Mouse (Mus musculus): ENCODE data around the gene Pabpc4. TPM values are rescaled to one million over a fixed set of nuclear protein-coding genes. Genes with fewer than 3 reads are reported as not detected.

Gene Pabpc4
- polyA plus RNA-seq, 1 experiment from 2014 or later, result 56.2 TPM

DNA sequence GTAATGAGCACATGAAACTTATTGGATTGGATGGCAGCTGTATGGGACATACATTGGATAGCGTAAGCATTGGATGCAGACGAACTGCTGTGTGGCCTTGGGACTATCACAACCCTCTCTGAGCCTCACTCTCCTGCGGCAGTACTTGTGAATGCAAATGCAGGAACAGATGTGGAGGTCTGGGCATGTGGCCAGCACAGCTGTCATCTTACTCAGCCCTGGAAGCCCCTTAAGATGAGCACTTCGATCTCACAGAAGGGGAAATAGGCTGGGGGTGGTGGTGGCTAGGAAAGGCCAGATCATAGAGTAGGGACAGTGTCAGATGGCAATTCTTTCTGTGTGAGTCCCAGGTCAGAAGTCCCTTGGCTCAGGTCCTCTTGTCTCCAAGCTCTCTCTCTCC is 75.5 kb downstream of the Pabpc4 start:
- H3K9me3 ChIP-seq (ENCODE audit: control insufficient read depth, low read depth, low read length), result no peaks in the 10 kb centered on the region
- WGBS, result 64% methylated on average over 4 of the region's 4 CpGs
- H3K36me3 ChIP-seq (ENCODE audit: control insufficient read depth, insufficient read depth, low read length), result no peaks in the 10 kb centered on the region
- no peak overlapping the region for H3K4me2 ChIP-seq (replicated peaks; ENCODE audit: low read depth, low read length)
- H3K4me3 ChIP-seq (ENCODE audit: low read depth, low read length), result no peak overlapping the region
- ATAC-seq (ENCODE audit: insufficient number of reproducible peaks, insufficient read depth, low FRiP score, low read depth), result no peak
- H3K27me3 ChIP-seq (ENCODE audit: control insufficient read depth, insufficient read depth, low read length), result peaks cover 24% of the 10 kb centered on the region
- H3K9ac ChIP-seq (replicated peaks; ENCODE audit: low read depth, low read length), result no peak overlapping the region
- no peaks in the 10 kb centered on the region for H3K4me1 ChIP-seq (ENCODE audit: control insufficient read depth, insufficient read depth, low read length)
- H3K27ac ChIP-seq (ENCODE audit: low read length), result no peak overlapping the region

DNA sequence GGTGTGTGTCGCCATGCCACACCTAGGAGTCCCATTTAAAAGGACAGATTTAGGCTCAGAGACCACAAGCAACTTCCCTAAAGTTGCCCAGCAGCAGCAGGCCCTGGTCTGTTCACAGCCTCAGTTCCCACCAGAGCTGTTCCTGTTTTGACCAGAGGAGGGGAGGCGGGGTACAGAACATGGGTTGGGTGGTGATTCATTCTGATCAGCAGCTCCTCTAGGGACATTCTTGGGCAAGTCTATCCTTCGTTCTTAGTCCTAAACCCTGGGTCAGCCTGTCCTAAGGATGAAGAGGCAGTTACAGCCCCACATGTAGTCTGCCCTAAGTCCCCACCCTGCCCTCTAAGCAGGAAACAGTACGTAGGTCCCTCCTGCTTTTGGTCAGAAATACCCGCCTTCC is 78.1 kb downstream of the Pabpc4 start:
- H3K9ac ChIP-seq (replicated peaks; ENCODE audit: low read depth, low read length), result no peak overlapping the region

DNA sequence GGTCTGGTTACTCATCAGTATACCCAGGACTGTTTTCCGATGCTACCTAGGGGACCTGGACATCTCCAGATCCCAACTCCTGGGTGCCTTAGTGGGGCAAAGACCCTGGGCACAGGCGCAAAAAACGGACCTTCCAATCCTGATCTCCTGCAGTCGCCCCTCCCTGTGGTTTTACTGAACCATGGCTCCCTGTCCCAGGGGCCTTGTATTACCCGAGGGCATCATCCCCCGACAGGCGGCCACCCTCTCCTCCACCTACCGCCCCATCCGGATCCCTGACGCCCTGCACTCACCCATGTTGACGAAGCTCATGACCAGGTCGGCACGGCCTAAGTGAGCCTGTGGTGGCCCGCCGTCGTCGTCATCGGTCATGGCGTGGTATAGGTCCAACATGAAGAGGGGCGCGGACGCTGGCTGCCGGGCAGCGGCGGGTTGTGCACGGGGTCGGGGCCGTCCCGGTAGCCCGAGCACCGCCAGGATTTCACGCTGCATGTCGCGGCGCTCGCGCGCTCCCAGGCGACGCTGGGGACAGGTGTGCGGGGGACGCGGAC is 80.0 kb downstream of the Pabpc4 start:
- no peak overlapping the region for H3K27ac ChIP-seq (ENCODE audit: low read length)
- H3K9ac ChIP-seq (replicated peaks; ENCODE audit: low read depth, low read length), result no peak overlapping the region
- peak overlapping the region; percentile 47 for H3K4me3 ChIP-seq (ENCODE audit: low read depth, low read length)
- ATAC-seq (ENCODE audit: insufficient number of reproducible peaks, insufficient read depth, low FRiP score, low read depth), result peak; percentile 24; the same call in 1 of the 2 replicates
- H3K4me1 ChIP-seq (ENCODE audit: control insufficient read depth, insufficient read depth, low read length), result no peaks in the 10 kb centered on the region; the same call in 1 of the 2 replicates
- WGBS, result 3% methylated on average over 43 of the region's 43 CpGs
- peaks cover 35% of the 10 kb centered on the region for H3K27me3 ChIP-seq (ENCODE audit: control insufficient read depth, insufficient read depth, low read length)
- no peaks in the 10 kb centered on the region for H3K36me3 ChIP-seq (ENCODE audit: control insufficient read depth, insufficient read depth, low read length)
- peak overlapping the region; percentile 84 for H3K4me2 ChIP-seq (replicated peaks; ENCODE audit: low read depth, low read length)
- no peaks in the 10 kb centered on the region for H3K9me3 ChIP-seq (ENCODE audit: control insufficient read depth, low read depth, low read length)

More for the DNA sequence above, 78.1 kb downstream of the Pabpc4 start:
- no peak for ATAC-seq (ENCODE audit: insufficient number of reproducible peaks, insufficient read depth, low FRiP score, low read depth)
- Histone ChIP-seq H3K4me2 (replicated peaks; ENCODE audit: low read depth, low read length) (no peak overlapping the region), H3K9me3 (ENCODE audit: control insufficient read depth, low read depth, low read length) (no peaks in the 10 kb centered on the region), H3K4me3 (ENCODE audit: low read depth, low read length) (no peak overlapping the region), H3K36me3 (ENCODE audit: control insufficient read depth, insufficient read depth, low read length) (no peaks in the 10 kb centered on the region), H3K27me3 (ENCODE audit: control insufficient read depth, insufficient read depth, low read length) (peaks cover 35% of the 10 kb centered on the region), H3K27ac (ENCODE audit: low read length) (no peak overlapping the region), H3K4me1 (ENCODE audit: control insufficient read depth, insufficient read depth, low read length) (no peaks in the 10 kb centered on the region; the same call in 1 of the 2 replicates)
- WGBS, result 70% methylated on average over 5 of the region's 5 CpGs

DNA sequence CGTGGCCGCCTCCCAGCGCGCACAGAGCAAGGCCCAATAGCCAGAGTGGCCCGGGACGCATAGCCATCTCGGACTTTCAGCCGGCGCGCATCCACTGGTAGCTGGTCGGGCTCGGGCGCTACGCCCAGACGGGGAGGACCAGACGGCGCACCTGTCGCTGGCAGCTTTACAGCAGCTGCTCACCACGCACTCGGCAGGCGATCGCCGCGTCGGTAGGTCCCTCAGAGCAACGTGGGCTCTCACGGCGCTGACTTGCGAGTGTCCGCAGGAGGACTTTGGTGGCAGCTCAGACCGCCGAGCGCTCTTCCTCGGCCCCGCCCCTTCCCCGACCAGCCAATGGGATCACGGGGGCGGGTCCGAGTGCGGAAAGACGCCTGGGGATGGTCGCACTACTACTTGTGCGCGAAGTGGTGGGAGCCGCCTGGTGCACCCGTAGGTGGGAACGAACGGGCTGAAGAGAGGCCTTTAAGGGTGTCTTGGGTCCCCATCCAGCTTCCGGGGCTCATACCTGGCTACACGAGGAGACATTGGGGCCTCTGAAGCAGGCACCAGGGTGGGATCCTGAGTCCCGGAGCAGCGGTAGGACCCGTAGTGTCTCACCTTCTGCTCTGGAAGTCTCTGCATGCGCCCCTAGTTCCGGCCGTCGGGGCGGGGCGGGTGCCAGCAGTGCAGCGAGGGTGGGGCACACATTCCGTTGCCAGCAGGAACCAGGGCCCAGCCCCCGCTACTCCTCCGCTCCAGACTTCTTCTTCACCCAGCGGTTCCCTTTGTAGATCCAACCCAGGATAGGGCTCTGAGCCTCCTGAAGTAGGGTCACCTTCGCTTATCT is 80.7 kb downstream of the Pabpc4 start, which contains the start of gene Bmp8a:
Gene Bmp8a, minus strand, starts transcription at position 611 of the 829 bp plus-strand sequence.
- under 1% methylated on average over 65 of the region's 65 CpGs for WGBS
- peak within 1 kb of the TSS; percentile 47 for H3K4me3 ChIP-seq (ENCODE audit: low read depth, low read length)
- no peaks in the 10 kb centered on the region; the same call in 1 of the 2 replicates for H3K4me1 ChIP-seq (ENCODE audit: control insufficient read depth, insufficient read depth, low read length)
- no peak within 1 kb of the TSS for H3K27ac ChIP-seq (ENCODE audit: low read length)
- H3K9ac ChIP-seq (replicated peaks; ENCODE audit: low read depth, low read length), result no peak within 1 kb of the TSS; the same call in 1 of the 2 replicates
- no peaks in the 10 kb centered on the region for H3K9me3 ChIP-seq (ENCODE audit: control insufficient read depth, low read depth, low read length)
- no peaks in the 10 kb centered on the region for H3K36me3 ChIP-seq (ENCODE audit: control insufficient read depth, insufficient read depth, low read length)
- peaks cover 35% of the 10 kb centered on the region for H3K27me3 ChIP-seq (ENCODE audit: control insufficient read depth, insufficient read depth, low read length)
- peak; percentile 80 for ATAC-seq (ENCODE audit: insufficient number of reproducible peaks, insufficient read depth, low FRiP score, low read depth)
- H3K4me2 ChIP-seq (replicated peaks; ENCODE audit: low read depth, low read length), result peak within 1 kb of the TSS; percentile 84

DNA sequence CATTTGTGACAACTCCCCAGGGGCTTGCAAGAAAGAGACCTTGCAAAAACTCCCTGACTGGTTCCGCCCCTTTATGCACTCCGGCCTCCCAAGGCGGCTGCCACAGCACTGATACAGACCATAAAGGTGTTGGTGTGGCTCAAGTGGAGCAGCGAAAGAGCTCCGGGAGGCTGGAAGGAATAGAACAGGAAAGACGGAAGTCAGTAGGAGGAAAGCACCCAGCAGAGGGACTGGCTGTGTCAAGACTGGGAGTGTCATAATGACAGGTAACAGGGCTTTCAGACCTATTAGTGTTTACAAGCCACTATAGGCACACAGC is 81.3 kb downstream of the Pabpc4 start:
- WGBS, result 7% methylated on average over 6 of the region's 6 CpGs
- Histone ChIP-seq H3K36me3 (ENCODE audit: control insufficient read depth, insufficient read depth, low read length) (no peaks in the 10 kb centered on the region; the same call in 1 of the 2 replicates), H3K27ac (ENCODE audit: low read length) (no peak overlapping the region), H3K27me3 (ENCODE audit: control insufficient read depth, insufficient read depth, low read length) (peaks cover 35% of the 10 kb centered on the region), H3K9ac (replicated peaks; ENCODE audit: low read depth, low read length) (no peak overlapping the region; the same call in 1 of the 2 replicates), H3K4me1 (ENCODE audit: control insufficient read depth, insufficient read depth, low read length) (no peaks in the 10 kb centered on the region; the same call in 1 of the 2 replicates), H3K9me3 (ENCODE audit: control insufficient read depth, low read depth, low read length) (no peaks in the 10 kb centered on the region), H3K4me2 (replicated peaks; ENCODE audit: low read depth, low read length) (peak overlapping the region; percentile 84), H3K4me3 (ENCODE audit: low read depth, low read length) (peak overlapping the region; percentile 47)
- ATAC-seq (ENCODE audit: insufficient number of reproducible peaks, insufficient read depth, low FRiP score, low read depth), result peak; percentile 53

Other genes with a start within 250 kb of the Pabpc4 start
- 19.2 and 24.4 TPM in 2 replicates for gene Trit1, start 245.8 kb upstream of the Pabpc4 start, polyA plus RNA-seq (2014; fragmentation: Nextera tagmentation; extraction: Ambion mirVana)
- gene Bmp8b, start 157.2 kb upstream of the Pabpc4 start, polyA plus RNA-seq (2014; fragmentation: Nextera tagmentation; extraction: Ambion mirVana), result 0.80 and 1.1 TPM in 2 replicates
- gene Oxct2b, start 146.1 kb upstream of the Pabpc4 start, polyA plus RNA-seq (2014; fragmentation: Nextera tagmentation; extraction: Ambion mirVana), result not detected in 2 replicates
- 104 and 109 TPM in 2 replicates for gene Ppie, start 122.4 kb upstream of the Pabpc4 start, polyA plus RNA-seq (2014; fragmentation: Nextera tagmentation; extraction: Ambion mirVana)
- gene Hpcal4, start 79.1 kb upstream of the Pabpc4 start, polyA plus RNA-seq (2014; fragmentation: Nextera tagmentation; extraction: Ambion mirVana), result 5.5 and 6.1 TPM in 2 replicates
- not detected in 2 replicates for gene Nt5c1a, start 60.8 kb upstream of the Pabpc4 start, polyA plus RNA-seq (2014; fragmentation: Nextera tagmentation; extraction: Ambion mirVana)
- 20.6 and 21.2 TPM in 2 replicates for gene Heyl, start 28.8 kb upstream of the Pabpc4 start, polyA plus RNA-seq (2014; fragmentation: Nextera tagmentation; extraction: Ambion mirVana)
- not detected in 2 replicates for gene Oxct2a, start 61.3 kb downstream of the Pabpc4 start, polyA plus RNA-seq (2014; fragmentation: Nextera tagmentation; extraction: Ambion mirVana)
- gene Bmp8a, start 80.9 kb downstream of the Pabpc4 start, polyA plus RNA-seq (2014; fragmentation: Nextera tagmentation; extraction: Ambion mirVana), result 0.55 TPM in 1 of 2 replicates, not detected in the other